Mouse (Mus musculus) layer of hippocampus, postnatal 10 days (tissue): ENCODE measurements at regions not wholly inside any gene's neighbourhood (a gene's known extent, or its start where the extent isn't known, plus 50 kb on each side); places are given as distances from the start of the nearest gene placed in this dataset.
"Not testable (repeated sequence)": the region's sequence is repeated elsewhere in the genome, so short reads cannot be mapped to it uniquely, and the experiment has no call there.

Experiments
- DNase-seq, 2 experiments: peaks; one replicate each; pipeline ENCODE4 v3.0.0; 2021; ENCODE audit warnings: low spot score in 2 of 2

DNA sequence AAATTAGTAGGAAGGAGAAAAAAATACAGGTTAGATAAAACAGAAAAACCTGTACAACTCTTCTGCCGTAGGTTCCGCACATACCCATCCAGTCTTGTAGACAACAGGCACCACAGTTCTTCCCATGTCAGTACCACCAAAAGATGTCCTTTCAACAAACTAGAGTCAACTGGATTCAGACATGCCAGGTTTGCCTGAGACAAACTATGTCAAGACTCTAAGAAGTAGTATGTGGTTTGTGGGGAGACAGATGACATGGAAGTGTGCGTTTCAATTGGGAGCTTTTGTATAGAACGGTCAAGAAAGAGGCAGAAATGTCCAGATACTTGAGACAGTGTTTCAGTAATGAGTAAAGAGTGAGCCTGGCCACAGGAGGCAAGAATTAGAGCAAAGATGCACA, 119.5 kb upstream of the Nebl start:
- DNase-seq: no peak

DNA sequence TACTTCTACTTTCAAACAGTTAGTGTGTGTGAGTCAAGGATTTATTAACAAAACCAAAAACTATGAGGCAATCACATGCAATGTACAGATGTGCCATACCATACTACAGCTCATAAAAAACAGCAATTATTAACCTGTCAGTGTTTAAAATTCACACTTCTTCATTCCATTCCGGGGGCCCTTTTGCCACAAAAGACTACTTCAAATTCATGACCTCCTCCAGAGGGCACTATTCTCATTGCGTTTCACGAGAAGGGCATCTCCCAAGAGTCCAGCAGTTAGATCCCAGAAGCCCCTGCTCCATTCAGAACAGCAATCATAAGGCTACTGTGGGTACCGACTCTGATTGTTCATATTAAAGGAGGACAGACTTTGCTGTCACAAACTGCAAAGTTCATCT, 118.0 kb upstream of the Nebl start:
- no peak for DNase-seq

DNA sequence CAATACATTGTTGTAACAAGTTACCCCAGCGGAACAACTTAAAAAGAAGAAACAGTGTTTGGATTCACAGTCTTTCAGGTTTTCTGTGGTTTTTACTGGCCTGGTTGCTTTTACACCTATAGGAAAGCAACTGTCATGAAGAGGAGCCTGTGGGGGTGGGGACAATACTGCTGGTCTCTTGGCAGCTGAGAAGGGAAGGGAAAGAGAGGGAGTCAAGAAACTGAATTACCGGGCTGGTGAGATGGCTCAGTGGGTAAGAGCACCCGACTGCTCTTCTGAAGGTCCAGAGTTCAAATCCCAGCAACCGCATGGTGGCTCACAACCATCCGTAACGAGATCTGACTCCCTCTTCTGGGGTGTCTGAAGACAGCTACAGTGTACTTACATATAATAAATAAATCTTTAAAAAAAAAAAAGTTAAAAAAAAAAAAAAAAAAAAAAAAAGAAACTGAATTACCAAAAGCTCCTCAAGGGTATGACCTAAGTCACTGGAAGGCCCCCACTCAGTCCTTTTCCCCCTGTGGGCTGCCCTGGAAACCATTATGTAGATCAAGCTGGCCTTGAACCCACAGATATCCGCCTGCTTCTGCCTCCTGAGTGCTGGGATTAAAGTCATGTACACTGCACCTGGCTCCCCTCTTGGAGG, 114.3 kb upstream of the Nebl start:
- not testable (repeated sequence) for DNase-seq

- no peak for DNase-seq
These were observed 113.6 kb upstream of the Nebl start for GRCm38 (mm10) chr2:17844662-17845446.

GRCm38 (mm10) chr2:17841963-17842362, 110.7 kb upstream of the Nebl start:
- peak; percentile 64 to 69 for DNase-seq

GRCm38 (mm10) chr2:17841546-17841945, 110.3 kb upstream of the Nebl start:
- no peak for DNase-seq

- DNase-seq: peak in 1 of 2 experiments; percentile 34
These were observed 109.8 kb upstream of the Nebl start for GRCm38 (mm10) chr2:17840941-17841498.

- DNase-seq: no peak
These were observed 108.4 kb upstream of the Nebl start for GRCm38 (mm10) chr2:17839649-17840048.

- peak; percentile 46 to 53 for DNase-seq
These were observed 107.8 kb upstream of the Nebl start for GRCm38 (mm10) chr2:17838859-17839581.

DNA sequence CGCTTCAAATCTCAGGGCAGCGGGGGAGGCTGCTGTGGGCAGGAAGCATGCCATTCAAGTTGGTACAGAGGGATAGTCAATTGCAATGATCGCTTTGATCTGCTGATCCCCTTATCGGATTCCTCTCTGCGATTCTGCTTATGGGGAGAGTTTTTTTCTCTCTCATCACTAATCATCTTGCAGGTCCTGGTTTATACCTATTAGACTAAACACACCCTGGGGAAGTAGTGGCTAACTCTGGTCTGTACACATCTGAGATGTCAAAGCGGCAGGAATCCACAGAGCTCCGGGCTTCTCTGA, 107.1 kb upstream of the Nebl start:
- no peak for DNase-seq

DNA sequence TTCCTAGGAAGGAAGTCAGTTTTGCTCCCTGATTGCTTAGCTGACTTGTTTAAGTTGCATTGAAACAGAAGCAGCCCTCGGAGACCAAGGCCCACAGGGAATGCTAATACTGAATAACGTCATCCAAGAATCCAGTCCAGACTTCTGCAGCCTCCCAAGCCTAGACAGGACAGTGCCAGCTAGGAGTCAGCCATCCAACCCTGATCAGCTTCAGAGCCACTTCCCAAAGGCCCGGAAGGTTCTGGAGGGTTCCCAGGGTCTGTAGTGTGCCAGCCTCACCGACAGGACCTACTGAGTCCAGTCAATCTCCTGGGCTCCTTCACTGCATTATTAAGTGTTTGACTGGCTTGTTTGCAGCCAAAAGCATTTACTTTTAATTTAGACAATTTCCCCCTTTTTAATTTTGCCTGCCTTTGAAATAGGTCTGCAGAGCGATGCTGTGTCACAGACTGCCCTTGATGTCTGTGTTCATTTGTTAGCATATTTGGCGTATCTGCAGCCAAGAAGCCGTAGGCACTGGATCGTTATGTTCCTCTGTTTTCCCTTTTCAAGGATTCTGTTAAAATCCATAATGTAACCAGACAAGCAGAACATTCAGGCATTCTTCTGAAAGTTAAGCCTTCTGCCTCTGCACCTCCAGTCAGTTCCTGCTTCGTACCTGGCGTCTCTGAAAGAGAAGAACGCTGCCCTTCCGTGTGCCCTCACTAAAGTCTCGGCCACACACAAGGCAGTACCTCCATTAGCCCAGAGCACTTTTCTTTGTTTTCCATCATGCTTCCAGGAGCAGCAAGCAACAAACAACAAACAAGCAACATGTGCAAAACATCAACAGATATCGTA, 106.5 kb upstream of the Nebl start:
- DNase-seq: peak in 1 of 2 experiments; percentile 31

DNA sequence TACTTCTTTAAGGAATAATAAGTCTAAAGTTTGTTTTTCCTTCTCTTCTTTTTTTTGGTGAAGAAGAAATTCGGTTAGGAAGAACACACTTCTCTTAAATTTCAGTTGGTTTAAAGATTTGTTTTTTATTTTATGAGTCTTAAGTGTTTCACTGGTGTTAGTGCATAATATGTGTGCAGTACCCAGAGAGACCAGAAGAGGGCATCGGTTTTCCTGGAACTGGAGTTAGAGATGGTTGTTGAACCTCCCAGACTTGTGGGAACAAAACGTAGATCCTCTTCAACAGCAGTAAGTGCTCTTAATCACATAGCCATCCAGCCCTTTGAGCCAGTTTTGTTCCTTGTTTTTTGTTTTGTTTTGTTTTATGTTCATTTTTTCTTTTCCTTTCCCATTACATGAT, 101.5 kb upstream of the Nebl start:
- DNase-seq: no peak

- no peak for DNase-seq
These were observed 99.0 kb upstream of the Nebl start for GRCm38 (mm10) chr2:17830216-17830615.

- DNase-seq: no peak
These were observed 94.0 kb upstream of the Nebl start for GRCm38 (mm10) chr2:17825271-17825670.

DNA sequence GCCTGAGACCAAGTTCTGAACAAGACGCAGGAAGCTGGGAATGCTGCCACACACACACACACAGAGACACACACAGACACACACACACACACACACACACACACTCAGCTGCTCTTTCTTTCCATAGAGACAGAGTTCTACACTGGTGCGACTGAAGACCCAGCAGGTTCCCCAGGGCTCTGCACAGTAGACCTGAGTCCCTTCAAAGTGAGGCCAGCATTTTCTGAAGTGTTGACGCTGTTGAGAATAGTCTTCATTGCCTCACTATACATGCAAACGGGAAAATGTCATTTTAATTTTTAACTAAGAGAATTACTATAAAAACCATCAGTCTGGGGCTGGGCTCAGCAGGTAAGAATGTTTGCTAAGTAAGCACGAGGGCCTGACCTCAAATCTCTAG, 92.9 kb upstream of the Nebl start:
- DNase-seq: no peak

DNA sequence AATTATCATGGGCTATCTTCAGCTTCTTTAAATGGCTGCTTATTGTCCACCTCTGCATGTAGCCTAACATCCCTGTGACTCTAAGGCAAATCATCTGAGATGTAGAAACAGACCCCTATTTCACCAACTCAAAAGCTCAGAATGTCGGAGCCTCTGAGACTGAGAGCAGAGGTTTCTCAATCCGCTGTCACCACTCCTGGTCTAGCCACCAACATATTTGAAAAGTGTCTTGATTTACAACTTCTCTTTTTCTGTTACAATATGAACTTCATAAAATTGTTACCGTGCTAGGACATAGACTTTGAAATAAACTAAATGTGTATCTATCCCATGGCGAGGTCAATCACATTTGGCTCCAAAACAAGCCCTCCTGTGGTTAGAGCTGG, 91.3 kb upstream of the Nebl start:
- DNase-seq: no peak

GRCm38 (mm10) chr2:17821878-17822620, 90.8 kb upstream of the Nebl start:
- DNase-seq: no peak

DNA sequence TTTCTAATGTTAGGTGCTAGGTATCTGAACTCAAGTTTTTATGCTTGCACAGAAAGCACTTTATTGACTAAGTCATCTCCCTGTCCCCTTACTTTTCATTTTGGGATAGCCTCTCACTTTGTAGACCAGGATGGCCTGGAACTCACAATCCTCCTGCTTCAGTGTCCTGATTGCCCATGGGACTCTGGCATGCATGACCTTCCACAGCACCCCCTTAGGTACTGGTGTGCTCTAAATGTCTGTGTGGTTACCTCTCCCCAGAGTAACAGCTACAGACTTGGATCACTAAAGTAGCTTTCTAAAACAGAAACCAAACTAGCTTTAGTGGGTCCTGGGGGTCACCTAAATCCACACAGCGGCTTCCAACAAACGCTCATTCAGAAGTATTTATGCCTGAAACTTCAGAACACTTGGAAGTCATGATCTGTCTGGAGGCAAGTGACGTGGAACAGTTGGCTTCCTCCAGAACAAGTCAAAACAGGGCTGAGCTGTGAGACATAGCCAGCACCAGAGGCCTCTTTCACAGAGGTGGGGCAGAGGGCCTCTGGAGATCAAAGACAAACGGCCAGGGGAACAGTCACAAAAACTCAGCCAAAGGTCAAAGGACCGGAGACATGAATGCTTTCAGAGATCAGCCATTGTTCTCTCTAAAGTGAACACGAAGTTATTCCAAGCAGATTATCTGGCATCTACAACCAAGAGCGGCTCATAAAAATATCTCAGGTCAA, 80.8 kb upstream of the Nebl start:
- DNase-seq: no peak
